Mouse (Mus musculus): ENCODE results near the gene Pnrc1. TPM values are rescaled to one million over a fixed set of nuclear protein-coding genes. Genes with fewer than 3 reads are reported as not detected.
A peak's percentile ranks its signal among the peaks of the same experiment; 100 is the strongest.

Pnrc1 gene
- total and polyA plus RNA-seq, 3 experiments, result 27.8 to 35.3 (median 32.2) TPM

DNA sequence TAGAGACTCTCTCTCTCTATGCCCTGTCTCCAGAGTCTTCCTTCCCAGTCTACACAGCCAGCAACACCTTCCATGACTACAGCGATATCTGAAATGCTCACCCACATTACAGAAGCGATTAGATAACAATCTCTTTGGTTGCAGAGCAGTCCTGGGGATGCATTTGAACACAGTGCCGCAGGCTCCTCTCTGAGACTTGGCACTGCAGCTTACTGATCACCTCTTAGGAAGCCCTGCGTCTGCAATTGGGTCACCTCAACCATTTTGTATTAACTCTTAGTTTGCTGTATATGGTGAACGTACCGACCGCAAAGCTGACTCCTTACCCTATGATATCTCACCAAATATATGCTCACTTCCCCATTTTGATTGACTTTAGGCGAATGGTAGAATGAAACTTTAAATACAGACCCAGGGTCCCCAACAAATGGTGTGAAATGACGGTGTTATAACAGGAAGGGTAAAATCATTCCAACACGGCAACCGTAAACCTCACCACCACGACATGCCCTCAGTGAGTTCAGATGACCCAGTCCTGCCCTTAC lies 785 bp downstream of the Pnrc1 start:
- Histone ChIP-seq H3K9me3 (replicated peaks; ENCODE audit: low read length) (no peaks in the 10 kb centered on the region), H3K4me3 (replicated peaks in 1 of 3; ENCODE audit: low read depth in 2 of 3, low read length in 2 of 3, poor library complexity in 1 of 3) (peak overlapping the region; percentile 55 to 71 (median 56)), H3K4me2 (ENCODE audit: insufficient read depth, low read depth, poor library complexity, severe bottlenecking) (peak overlapping the region; percentile 58; the same call in 1 of the 2 replicates), H3K79me2 (replicated peaks; ENCODE audit: control insufficient read depth, extremely low read depth, insufficient read depth, poor library complexity, severe bottlenecking) (no peaks in the 10 kb centered on the region), H3K9ac (ENCODE audit: insufficient read depth, low read depth) (peak overlapping the region; percentile 68), H3K27ac (ENCODE audit: insufficient read depth, low read depth) (no peak overlapping the region), H3K4me1 (ENCODE audit: control insufficient read depth in 1 of 2, insufficient read depth in 2 of 2) (peaks cover 0 to 18% of the 10 kb centered on the region in 2 experiments; a peak in 2 of 4 replicates), H3K27me3 (replicated peaks) (peaks cover 2% of the 10 kb centered on the region), H3K36me3 (replicated peaks in 1 of 2; ENCODE audit: control insufficient read depth in 1 of 2, insufficient read depth in 1 of 2, low read length in 1 of 2) (peaks cover 0 to 7% of the 10 kb centered on the region in 2 experiments)
- in situ Hi-C loops (cut with MboI; ENCODE audit: low pct_ligation_motif_present, low pct_unique_long_range_greater_than_20kb, low sequenced_read_pairs), result loop anchor here (10.0 kb wide), 1 partner anchor 144 kb away; no protein-coding TSS in a partner anchor
- DNase-seq (ENCODE audit: extremely low read depth), result no peak
- TF ChIP-seq RAD21 (IDR thresholded peaks at IDR 0.05; ENCODE audit: low read depth, low read length) (no peak), UBTF (IDR thresholded peaks at IDR 0.05; ENCODE audit: low read depth, low read length) (no peak), MAZ (IDR thresholded peaks at IDR 0.05; ENCODE audit: low read depth, low read length) (no peak), SIN3A (IDR thresholded peaks at IDR 0.05; ENCODE audit: low read length) (peak; percentile 46; the same call in 1 of the 2 replicates), GABPA (IDR thresholded peaks at IDR 0.05; ENCODE audit: insufficient replicate concordance, low read depth, low read length) (no peak), MYC (IDR thresholded peaks at IDR 0.05; ENCODE audit: low read depth, low read length) (0 out of 2 replicates have a peak, but pooled peaks have one; percentile 2), CHD2 (IDR thresholded peaks at IDR 0.05; ENCODE audit: low read length) (no peak), ETS1 (conservative IDR thresholded peaks at IDR 0.05; ENCODE audit: low read depth, low read length) (no peak), EP300 (IDR thresholded peaks at IDR 0.05; ENCODE audit: low read length) (0 out of 2 replicates have a peak, but pooled peaks have one; percentile 6)
- dilution Hi-C loops (cut with MboI; ENCODE audit: extremely low pct_ligation_motif_present, extremely low pct_unique_long_range_greater_than_20kb, low sequenced_read_pairs), result no loop called here

DNA sequence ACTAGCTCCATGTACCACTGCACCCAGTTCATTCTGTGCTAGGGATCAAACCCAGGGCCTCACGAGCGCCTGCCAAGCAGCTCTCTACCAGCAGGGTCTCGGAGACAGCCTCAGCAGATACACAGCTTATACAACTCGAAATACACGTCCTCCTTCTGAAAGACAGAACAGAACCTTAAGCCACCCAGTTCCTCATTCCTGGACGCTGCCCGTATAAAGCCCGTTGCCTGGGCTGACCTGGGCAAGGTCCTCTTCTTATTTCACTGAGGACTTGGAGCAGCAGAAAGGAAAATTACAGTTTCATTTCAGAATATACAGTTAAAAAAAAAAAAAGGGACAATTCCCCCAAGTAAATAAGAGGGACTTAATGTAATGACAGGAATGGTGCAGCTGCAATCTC lies 4.5 kb downstream of the Pnrc1 start:
- no peaks in the 10 kb centered on the region for H3K27me3 ChIP-seq (replicated peaks)
- no peak overlapping the region for H3K27ac ChIP-seq (ENCODE audit: insufficient read depth, low read depth)
- no peak for DNase-seq (ENCODE audit: extremely low read depth)
- peaks cover 3% of the 10 kb centered on the region for H3K9me3 ChIP-seq (replicated peaks; ENCODE audit: low read length)
- peaks cover 3 to 30% of the 10 kb centered on the region in 2 experiments; a peak in 3 of 4 replicates for H3K4me1 ChIP-seq (ENCODE audit: control insufficient read depth in 1 of 2, insufficient read depth in 2 of 2)
- TF ChIP-seq RCOR1 (conservative IDR thresholded peaks at IDR 0.05; ENCODE audit: low read depth, low read length), result no peak
- no peak for TF ChIP-seq CHD2 (IDR thresholded peaks at IDR 0.05; ENCODE audit: low read length)
- TF ChIP-seq E2F4 (IDR thresholded peaks at IDR 0.05; ENCODE audit: insufficient replicate concordance, low read depth, low read length), result no peak
- no peak for TF ChIP-seq MXI1 (IDR thresholded peaks at IDR 0.05; ENCODE audit: low read depth, low read length)
- TF ChIP-seq MEF2A (IDR thresholded peaks at IDR 0.05; ENCODE audit: borderline replicate concordance, low read depth, low read length), result no peak
- TF ChIP-seq ELF1 (IDR thresholded peaks at IDR 0.05; ENCODE audit: low read depth, low read length), result no peak
- no peak for TF ChIP-seq ZNF384 (IDR thresholded peaks at IDR 0.05; ENCODE audit: low read depth, low read length)
- no peak for TF ChIP-seq ZC3H11A (IDR thresholded peaks at IDR 0.05; ENCODE audit: low read depth, low read length)
- no peak for TF ChIP-seq SMC3 (IDR thresholded peaks at IDR 0.05; ENCODE audit: low read depth, low read length)
- no peak for TF ChIP-seq SIN3A (IDR thresholded peaks at IDR 0.05; ENCODE audit: low read length)
- TF ChIP-seq JUN (IDR thresholded peaks at IDR 0.05; ENCODE audit: insufficient read depth, low read depth, low read length), result no peak
- no peak for TF ChIP-seq USF1 (IDR thresholded peaks at IDR 0.05; ENCODE audit: low read depth, low read length)
- TF ChIP-seq MYC (IDR thresholded peaks at IDR 0.05; ENCODE audit: low read depth, low read length), result no peak
- TF ChIP-seq NRF1 (IDR thresholded peaks at IDR 0.05; ENCODE audit: low read depth, low read length), result no peak
- no peak for TF ChIP-seq PAX5 (IDR thresholded peaks at IDR 0.05; ENCODE audit: low read length)
- no peak for TF ChIP-seq POLR2AphosphoS2 (IDR thresholded peaks at IDR 0.05; ENCODE audit: low read depth, low read length)
- no peak for TF ChIP-seq UBTF (IDR thresholded peaks at IDR 0.05; ENCODE audit: low read depth, low read length)
- TF ChIP-seq RAD21 (IDR thresholded peaks at IDR 0.05; ENCODE audit: low read depth, low read length), result no peak
- TF ChIP-seq MAX (IDR thresholded peaks at IDR 0.05; ENCODE audit: low read length), result no peak
- TF ChIP-seq MAZ (IDR thresholded peaks at IDR 0.05; ENCODE audit: low read depth, low read length), result no peak
- no peak overlapping the region for H3K4me3 ChIP-seq (replicated peaks in 1 of 3; ENCODE audit: low read depth in 2 of 3, low read length in 2 of 3, poor library complexity in 1 of 3)
- dilution Hi-C loops (cut with MboI; ENCODE audit: extremely low pct_ligation_motif_present, extremely low pct_unique_long_range_greater_than_20kb, low sequenced_read_pairs), result no loop called here
- in situ Hi-C loops (cut with MboI; ENCODE audit: low pct_ligation_motif_present, low pct_unique_long_range_greater_than_20kb, low sequenced_read_pairs), result loop anchor here (10.0 kb wide), 1 partner anchor 141 kb away; no protein-coding TSS in a partner anchor
- H3K79me2 ChIP-seq (replicated peaks; ENCODE audit: control insufficient read depth, extremely low read depth, insufficient read depth, poor library complexity, severe bottlenecking), result no peaks in the 10 kb centered on the region
- no peak overlapping the region for H3K4me2 ChIP-seq (ENCODE audit: insufficient read depth, low read depth, poor library complexity, severe bottlenecking)
- H3K9ac ChIP-seq (ENCODE audit: insufficient read depth, low read depth), result no peak overlapping the region
- H3K36me3 ChIP-seq (replicated peaks in 1 of 2; ENCODE audit: control insufficient read depth in 1 of 2, insufficient read depth in 1 of 2, low read length in 1 of 2), result peaks cover 0 to 10% of the 10 kb centered on the region in 2 experiments
